Mouse (Mus musculus) layer of hippocampus, postnatal 10 days (tissue): ENCODE measurements around the gene Zranb1. TPM values are rescaled to one million over a fixed set of nuclear protein-coding genes. Genes with fewer than 3 reads are reported as not detected.
A peak's percentile ranks its signal among the peaks of the same experiment; 100 is the strongest.

ENCODE experiments used
- DNase-seq, 2 experiments: peaks; one replicate each; pipeline ENCODE4 v3.0.0; 2021; ENCODE audit warnings: low spot score in 2 of 2
- total RNA-seq, 2 experiments: library from RNA; stranded (reverse); gene quantifications; 2 replicates each; pipeline ENCODE4 v1.2.3; 2021

Zranb1 gene
- total RNA-seq, 2 experiments from 2014 or later, result 37.1 to 43.8 TPM

GRCm38 (mm10) chr7:132925227-132925626 is 5.7 kb upstream of the Zranb1 start:
- no peak for DNase-seq

GRCm38 (mm10) chr7:132927201-132927600 is 3.7 kb upstream of the Zranb1 start:
- DNase-seq, result no peak

GRCm38 (mm10) chr7:132930055-132930454 is 887 bp upstream of the Zranb1 start:
- no peak for DNase-seq

GRCm38 (mm10) chr7:132931560-132932351 is 814 bp downstream of the Zranb1 start:
- DNase-seq, result peak; percentile 42 to 51

GRCm38 (mm10) chr7:132933331-132933730 is 2.4 kb downstream of the Zranb1 start:
- no peak for DNase-seq

GRCm38 (mm10) chr7:132934743-132935142 is 3.8 kb downstream of the Zranb1 start:
- no peak for DNase-seq

GRCm38 (mm10) chr7:132939118-132939517 is 8.2 kb downstream of the Zranb1 start:
- no peak for DNase-seq

- DNase-seq, result no peak
Measured at GRCm38 (mm10) chr7:132940569-132940968, 9.6 kb downstream of the Zranb1 start.

- no peak for DNase-seq
Measured at GRCm38 (mm10) chr7:132949968-132950367, 19.0 kb downstream of the Zranb1 start.

GRCm38 (mm10) chr7:132950613-132951012 is 19.7 kb downstream of the Zranb1 start:
- no peak for DNase-seq

GRCm38 (mm10) chr7:132964395-132964794 is 33.5 kb downstream of the Zranb1 start:
- DNase-seq, result no peak

- DNase-seq, result no peak
Measured at GRCm38 (mm10) chr7:132965707-132966106, 34.8 kb downstream of the Zranb1 start.

GRCm38 (mm10) chr7:132972079-132972478 is 41.1 kb downstream of the Zranb1 start:
- no peak for DNase-seq

- no peak for DNase-seq
Measured at GRCm38 (mm10) chr7:132976079-132976478, 45.1 kb downstream of the Zranb1 start.

- DNase-seq, result no peak
Measured at GRCm38 (mm10) chr7:132977981-132978380, 47.0 kb downstream of the Zranb1 start.

GRCm38 (mm10) chr7:132982639-132983038 is 51.7 kb downstream of the Zranb1 start:
- no peak for DNase-seq

- DNase-seq, result no peak
Measured at GRCm38 (mm10) chr7:132989839-132990238, 58.9 kb downstream of the Zranb1 start.

GRCm38 (mm10) chr7:132991240-132991900 is 60.4 kb downstream of the Zranb1 start:
- no peak for DNase-seq

GRCm38 (mm10) chr7:132992967-132993615 is 62.1 kb downstream of the Zranb1 start:
- DNase-seq, result no peak

GRCm38 (mm10) chr7:132994120-132994519 is 63.2 kb downstream of the Zranb1 start:
- DNase-seq, result peak in 1 of 2 experiments; percentile 17

- no peak for DNase-seq
Measured at GRCm38 (mm10) chr7:132994628-132995191, 63.8 kb downstream of the Zranb1 start.

- peak in 1 of 2 experiments; percentile 48 for DNase-seq
Measured at GRCm38 (mm10) chr7:132996391-132996790, 65.4 kb downstream of the Zranb1 start.
